Mouse (Mus musculus): ENCODE measurements around the gene Kcnmb2. TPM values are rescaled to one million over a fixed set of nuclear protein-coding genes. Genes with fewer than 3 reads are reported as not detected.

The Kcnmb2 gene
- polyA plus RNA-seq (2015; fragmentation: Illumina TruSeq; extraction: RNeasy Lipid Tissue Mini Kit (QIAGEN cat#74804); ENCODE audit: low read depth, low replicate concordance) = 4.4 TPM

GRCm38 (mm10) chr3:31902504-31903330, at the start of gene Kcnmb2:
TSS of gene Kcnmb2 (plus strand) at chr3:31902507.

